Mouse (Mus musculus) erythroblast, embryonic 14.5 days (primary cell): ENCODE data around the gene B4galt7.

Experiments used
- GATA1 ChIP-seq: IDR thresholded peaks from 2 replicates; pipeline ENCODE4 v1.6.1; 2012; ENCODE audit warnings: low read length, inconsistent platforms, mixed read lengths
- TAL1 ChIP-seq: IDR thresholded peaks from 3 replicates; pipeline ENCODE4 v1.6.1; 2012; ENCODE audit warnings: low read length, inconsistent platforms, mixed read lengths

- TF ChIP-seq GATA1, result no peak
- TF ChIP-seq TAL1, result no peak
Measured at GRCm38 (mm10) chr13:55601611-55602010, 1.9 kb downstream of the B4galt7 start.
